In the genomic region with DNA sequence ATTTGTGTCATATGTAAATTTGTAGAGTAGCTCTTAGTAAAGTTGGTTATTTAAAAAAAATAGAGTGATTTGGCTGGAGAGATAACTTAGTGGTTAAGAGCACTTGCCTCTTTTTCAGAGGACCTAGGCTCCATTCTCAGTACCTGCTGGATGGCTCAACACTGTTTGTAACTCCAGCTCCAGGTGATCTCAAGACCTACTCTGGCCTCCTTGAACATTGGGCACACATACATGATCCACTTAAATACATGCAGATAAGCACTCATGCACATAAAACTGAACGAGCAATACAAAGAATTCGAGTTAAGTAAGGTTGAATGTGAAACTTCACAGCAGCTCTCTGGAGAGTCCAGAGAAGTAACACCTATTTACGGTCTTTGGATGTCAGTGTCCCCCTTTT, we compare ENCODE assay signal across 16 mouse cellular contexts.
"Had no signal": no experiment of that assay in that cellular context is flagged by ENCODE, and none has a peak within 500 bp of the region (broad histone marks: within the 10 kb centered on the region; RNA-seq: fewer than 3 reads in every experiment).

No protein-coding gene starts in this region.

- H3K27ac ChIP-seq: neural tube, embryonic 13.5 days; neural tube, embryonic 15.5 days; stomach, embryonic 15.5 days; stomach, postnatal 0 days had no signal

- H3K4me3 ChIP-seq: neural tube, embryonic 13.5 days; neural tube, embryonic 15.5 days; stomach, embryonic 15.5 days had no signal

- H3K4me2 ChIP-seq: neural tube, embryonic 13.5 days; neural tube, embryonic 15.5 days; stomach, embryonic 15.5 days had no signal

- H3K27me3 ChIP-seq: neural tube, embryonic 13.5 days; neural tube, embryonic 15.5 days; stomach, embryonic 15.5 days had no signal

- DNase-seq: retina, postnatal 1 day; right cerebral cortex, adult 18-20 months; right cerebral cortex, postnatal 14 days; right cerebral cortex, postnatal 25 days; right cerebral cortex, postnatal 4 days; spleen, adult 18-20 months; thymus, adult 18-20 months; thymus, adult 2 months; thymus, postnatal 14 days; thymus, postnatal 25 days; thymus, postnatal 36 days; thymus, postnatal 4 days had no signal

- H3K9ac ChIP-seq: neural tube, embryonic 13.5 days; neural tube, embryonic 15.5 days; stomach, embryonic 15.5 days had no signal

- H3K36me3 ChIP-seq: neural tube, embryonic 13.5 days; neural tube, embryonic 15.5 days; stomach, embryonic 15.5 days had no signal

- H3K9me3 ChIP-seq: neural tube, embryonic 13.5 days; neural tube, embryonic 15.5 days; stomach, embryonic 15.5 days had no signal
